Comparison of ENCODE assay signal across 8 mouse cellular contexts in the genomic region with DNA sequence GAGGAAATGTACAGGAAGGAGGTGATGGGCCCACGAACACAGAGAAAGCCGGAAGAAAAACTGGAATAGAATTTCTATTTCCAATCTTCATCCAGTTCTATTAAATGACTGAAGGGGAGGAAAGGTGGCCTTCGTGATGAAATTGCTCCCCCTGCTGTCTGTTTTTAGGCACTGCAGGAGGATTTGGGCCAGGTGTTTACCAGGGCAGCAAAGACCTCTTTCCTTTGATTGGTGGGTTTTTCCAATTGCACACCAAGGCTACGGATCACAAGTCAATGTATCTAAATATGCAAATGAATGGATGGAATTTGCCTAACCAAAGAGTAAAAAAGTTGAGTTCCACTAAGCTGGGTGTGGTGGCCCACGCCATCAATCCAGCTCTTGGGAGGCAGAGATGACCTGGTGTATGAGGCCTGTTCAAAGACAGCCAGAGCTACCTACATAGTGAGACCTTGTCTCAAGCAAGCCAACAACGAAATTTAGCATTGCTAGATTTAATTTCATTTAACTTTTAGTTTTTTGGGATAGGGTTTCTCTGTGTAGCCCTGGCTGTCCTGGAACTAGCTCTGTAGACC. TPM values are rescaled to one million over a fixed set of nuclear protein-coding genes. Genes with fewer than 3 reads are reported as not detected.
DNase-seq lines count a peak whose midpoint lies in the region; TF ChIP-seq lines count a peak whose summit lies in the region.
"Had no signal": no experiment of that assay in that cellular context is flagged by ENCODE, and none has a peak within 500 bp of the region (broad histone marks: within the 10 kb centered on the region; RNA-seq: fewer than 3 reads in every experiment).

No protein-coding gene starts in this region.

- DNase-seq in CH12.LX (ENCODE audit: extremely low read depth): peak; percentile 62
- peak; percentile 42 for DNase-seq in Muller cell, postnatal 12 days (ENCODE audit: inconsistent ontology term)
- peak; percentile 74 for DNase-seq in cerebellum, adult 8-10 months
- peak; percentile 51 to 52 for DNase-seq in frontal cortex, postnatal 25 days (ENCODE audit: low spot score in 2 of 2)
- peak; percentile 25 for DNase-seq in large intestine, adult 2 months (ENCODE audit: low read depth, low spot score)
- peak; percentile 77 for DNase-seq in lung, postnatal 10 days
- peak; percentile 28 for DNase-seq in right cerebral cortex, postnatal 14 days

- H3K4me2 ChIP-seq in CH12.LX (ENCODE audit: insufficient read depth, low read depth, poor library complexity, severe bottlenecking): no peak overlapping the region
- H3K4me2 ChIP-seq: limb, embryonic 12.5 days had no signal

- no peak for TF ChIP-seq EP300 in CH12.LX (IDR thresholded peaks at IDR 0.05; ENCODE audit: low read length)

- H3K4me3 ChIP-seq in CH12.LX (replicated peaks in 1 of 3; ENCODE audit: low read depth in 2 of 3, low read length in 2 of 3, poor library complexity in 1 of 3): no peak overlapping the region
- H3K4me3 ChIP-seq: limb, embryonic 12.5 days had no signal

- peaks cover 40% of the 10 kb centered on the region for H3K27me3 ChIP-seq in CH12.LX (replicated peaks)

- 16% methylated on average over 6 of the region's 6 CpGs for WGBS in large intestine, adult 2 months

- no peaks in the 10 kb centered on the region for H3K36me3 ChIP-seq in CH12.LX (replicated peaks in 1 of 2; ENCODE audit: control insufficient read depth in 1 of 2, insufficient read depth in 1 of 2, low read length in 1 of 2)
- H3K36me3 ChIP-seq: limb, embryonic 12.5 days had no signal

- dilution Hi-C loops in CH12.LX (cut with MboI; ENCODE audit: extremely low pct_ligation_motif_present, extremely low pct_unique_long_range_greater_than_20kb, low sequenced_read_pairs): no loop called here

- H3K9ac ChIP-seq in CH12.LX (ENCODE audit: insufficient read depth, low read depth): no peak overlapping the region
- H3K9ac ChIP-seq: limb, embryonic 12.5 days had no signal

- H3K4me1 ChIP-seq in CH12.LX (ENCODE audit: control insufficient read depth in 1 of 2, insufficient read depth in 2 of 2): no peaks in the 10 kb centered on the region

- H3K79me2 ChIP-seq in CH12.LX (replicated peaks; ENCODE audit: control insufficient read depth, extremely low read depth, insufficient read depth, poor library complexity, severe bottlenecking): no peaks in the 10 kb centered on the region

- peak; percentile 93 for TF ChIP-seq CTCF in CH12.LX (conservative IDR thresholded peaks at IDR 0.05 in 1 of 2, IDR thresholded peaks at IDR 0.05 in 1 of 2; ENCODE audit: low read depth in 2 of 2, low read length in 2 of 2)

- no peak overlapping the region for H3K27ac ChIP-seq in CH12.LX (ENCODE audit: insufficient read depth, low read depth)
- H3K27ac ChIP-seq: limb, embryonic 12.5 days had no signal

- TF ChIP-seq RAD21 in CH12.LX (IDR thresholded peaks at IDR 0.05; ENCODE audit: low read depth, low read length): peak; percentile 87

- in situ Hi-C loops in CH12.LX (cut with MboI; ENCODE audit: low pct_ligation_motif_present, low pct_unique_long_range_greater_than_20kb, low sequenced_read_pairs): loop anchor here (5.0 kb wide), 1 partner anchor 80 kb away; no protein-coding TSS in a partner anchor

- TF ChIP-seq POLR2A in CH12.LX (IDR thresholded peaks at IDR 0.05; ENCODE audit: low read depth, low read length): no peak

- no peaks in the 10 kb centered on the region for H3K9me3 ChIP-seq in CH12.LX (replicated peaks; ENCODE audit: low read length)
- H3K9me3 ChIP-seq: limb, embryonic 12.5 days had no signal

TF ChIP-seq in CH12.LX, 34 proteins besides CTCF, POLR2A, EP300 and RAD21:
- TF ChIP-seq MAX (IDR thresholded peaks at IDR 0.05; ENCODE audit: low read length): no peak
- no peak for TF ChIP-seq NRF1 (IDR thresholded peaks at IDR 0.05; ENCODE audit: low read depth, low read length)
- peak; percentile 92 for TF ChIP-seq SMC3 (IDR thresholded peaks at IDR 0.05; ENCODE audit: low read depth, low read length)
- TF ChIP-seq ZMIZ1 (IDR thresholded peaks at IDR 0.05; ENCODE audit: low read depth, low read length): no peak
- peak; percentile 56; the same call in 1 of the 2 replicates for TF ChIP-seq ZC3H11A (IDR thresholded peaks at IDR 0.05; ENCODE audit: low read depth, low read length)
- no peak for TF ChIP-seq TCF12 (IDR thresholded peaks at IDR 0.05; ENCODE audit: low read depth, low read length)
- TF ChIP-seq GABPA (IDR thresholded peaks at IDR 0.05; ENCODE audit: insufficient replicate concordance, low read depth, low read length): no peak
- TF ChIP-seq SIN3A (IDR thresholded peaks at IDR 0.05; ENCODE audit: low read length): no peak

RNA-seq across cellular contexts. Expression of a gene that starts 8.1 kb away (rescaled TPM):
- total RNA-seq in CH12.LX (2012; rRNA removed) (not detected in 2 replicates), CH12.LX (2014; rRNA removed) (not detected in 2 replicates)
- not detected in 2 replicates for polyA plus RNA-seq in CH12.LX (2012; ENCODE audit: insufficient read length, low read depth)
- not detected in 2 replicates for polyA plus RNA-seq in large intestine, adult 2 months (2012; rRNA removed)
- polyA plus RNA-seq: limb, embryonic 12.5 days had no signal

RNA-seq across cellular contexts. Expression of a gene that starts 46.4 kb away (rescaled TPM):
- not detected in 2 replicates for total RNA-seq in CH12.LX (2012; rRNA removed)
- total RNA-seq in CH12.LX (2014; rRNA removed): not detected in 2 replicates
- polyA plus RNA-seq in CH12.LX (2012; ENCODE audit: insufficient read length, low read depth): not detected in 2 replicates
- polyA plus RNA-seq in large intestine, adult 2 months (2012; rRNA removed): 0.01 TPM in 1 of 2 replicates, not detected in the other

RNA-seq across cellular contexts. Expression of a gene that starts 46.4 kb away (rescaled TPM):
- total RNA-seq in CH12.LX (2012; rRNA removed): not detected in 2 replicates
- not detected in 2 replicates for total RNA-seq in CH12.LX (2014; rRNA removed)
- not detected in 2 replicates for polyA plus RNA-seq in CH12.LX (2012; ENCODE audit: insufficient read length, low read depth)
- polyA plus RNA-seq in large intestine, adult 2 months (2012; rRNA removed): 0.17 TPM in 1 of 2 replicates, not detected in the other

Comparison
In these comparisons a context has a peak if more than half of its experiments do, and no peak if none do; other contexts are left out.
1. DNase-seq: peak in every context shown above with its lines; median percentile 77 in lung, postnatal 10 days; 74 in cerebellum, adult 8-10 months; 62 in CH12.LX; 52 in frontal cortex, postnatal 25 days; 42 in Muller cell, postnatal 12 days; 28 in right cerebral cortex, postnatal 14 days; 25 in large intestine, adult 2 months.